Mouse (Mus musculus) stomach, embryonic 16.5 days (tissue): ENCODE results near the gene Apbb2. TPM values are rescaled to one million over a fixed set of nuclear protein-coding genes. Genes with fewer than 3 reads are reported as not detected.
A peak's percentile ranks its signal among the peaks of the same experiment; 100 is the strongest.

Experiments
- ATAC-seq: fragments of 200-750 bp; cut with Nextera tagmentation; 2 replicates; pipeline ENCODE4 v1.8.0; 2017; ENCODE audit warnings: moderate number of reproducible peaks, moderate TSS enrichment; ENCODE audit not compliant: insufficient read depth, low FRiP score
- H3K27ac ChIP-seq: fragments of 300-500 bp; sonication (generic); 2 replicates; pipeline ENCODE4 v1.5.1; 2014; ENCODE audit warnings: low read length
- H3K27me3 ChIP-seq: fragments of 300-500 bp; sonication (generic); 2 replicates; pipeline ENCODE4 v1.6.1; 2014; ENCODE audit warnings: low read length, control low read depth, mixed read lengths; ENCODE audit not compliant: control insufficient read depth, insufficient read depth
- H3K36me3 ChIP-seq: fragments of 300-500 bp; sonication (generic); 2 replicates; pipeline ENCODE4 v1.6.1; 2014; ENCODE audit warnings: low read length; ENCODE audit not compliant: control insufficient read depth, insufficient read depth
- H3K4me1 ChIP-seq: fragments of 300-500 bp; sonication (generic); 2 replicates; pipeline ENCODE4 v1.6.1; 2014; ENCODE audit warnings: low read length, control low read depth, mixed read lengths; ENCODE audit not compliant: control insufficient read depth, insufficient read depth
- H3K4me2 ChIP-seq: fragments of 300-500 bp; sonication (generic); 2 replicates; pipeline ENCODE4 v1.6.1; 2014; ENCODE audit warnings: low read depth, low read length, mixed read lengths
- H3K4me3 ChIP-seq: fragments of 300-500 bp; sonication (generic); replicated peaks from 2 replicates; pipeline ENCODE4 v1.5.1; 2014; ENCODE audit warnings: mild to moderate bottlenecking, low read length
- H3K9ac ChIP-seq: fragments of 300-500 bp; sonication (generic); 2 replicates; pipeline ENCODE4 v1.6.1; 2014; ENCODE audit warnings: low read length
- H3K9me3 ChIP-seq: fragments of 300-500 bp; sonication (generic); replicated peaks from 2 replicates; pipeline ENCODE4 v1.6.1; 2016; ENCODE audit warnings: low read length, control low read depth; ENCODE audit not compliant: control insufficient read depth
- WGBS: fragments of 180-500 bp; shearing (Covaris S2); extraction: QIAGEN DNeasy Blood & Tissue Kit; methylation state at CpG from one replicate; pipeline ENCODE4 v1.1.7; 2014; 5-methylcytosine and 5-hydroxymethylcytosine counted together
- polyA plus RNA-seq: library from polyadenylated mRNA; unstranded; fragments of >200 nt; fragmentation: Nextera tagmentation; extraction: Ambion mirVana; gene quantifications from 2 replicates; pipeline ENCODE4 v1.2.1, GENCODE M21; 2015

Apbb2 gene
- polyA plus RNA-seq, 1 experiment from 2014 or later = 33.7 TPM

- H3K4me1 ChIP-seq = peaks cover 6% of the 10 kb centered on the region
- H3K9me3 ChIP-seq = no peaks in the 10 kb centered on the region
- no peaks in the 10 kb centered on the region for H3K36me3 ChIP-seq
- no peak for ATAC-seq
- no peaks in the 10 kb centered on the region for H3K27me3 ChIP-seq
- H3K27ac ChIP-seq = no peak overlapping the region
- no peak overlapping the region for H3K4me2 ChIP-seq
- no peak overlapping the region for H3K9ac ChIP-seq
- 79% methylated on average over 2 of the region's 2 CpGs for WGBS
- no peak overlapping the region for H3K4me3 ChIP-seq
Observed at GRCm38 (mm10) chr5:66344182-66344581, 274.4 kb downstream of the Apbb2 start.

- no peak overlapping the region for H3K27ac ChIP-seq
- H3K36me3 ChIP-seq = no peaks in the 10 kb centered on the region
- H3K9me3 ChIP-seq = no peaks in the 10 kb centered on the region
- H3K4me3 ChIP-seq = no peak overlapping the region
- H3K27me3 ChIP-seq = no peaks in the 10 kb centered on the region
- H3K4me1 ChIP-seq = peaks cover 7% of the 10 kb centered on the region
- ATAC-seq = no peak
- H3K4me2 ChIP-seq = no peak overlapping the region
- 72% methylated on average over 9 of the region's 9 CpGs for WGBS
- H3K9ac ChIP-seq = no peak overlapping the region
Observed at GRCm38 (mm10) chr5:66342285-66342684, 276.3 kb downstream of the Apbb2 start.

GRCm38 (mm10) chr5:66341848-66342247 lies 276.7 kb downstream of the Apbb2 start:
- Histone ChIP-seq H3K9me3 (no peaks in the 10 kb centered on the region), H3K4me1 (peaks cover 10% of the 10 kb centered on the region), H3K4me2 (no peak overlapping the region), H3K9ac (no peak overlapping the region), H3K4me3 (no peak overlapping the region), H3K36me3 (no peaks in the 10 kb centered on the region), H3K27ac (no peak overlapping the region), H3K27me3 (no peaks in the 10 kb centered on the region)
- peak; percentile 38; the same call in 1 of the 2 replicates for ATAC-seq
- 45% methylated on average over 10 of the region's 10 CpGs for WGBS

GRCm38 (mm10) chr5:66340356-66341102 lies 278.1 kb downstream of the Apbb2 start:
- Histone ChIP-seq H3K4me2 (no peak overlapping the region), H3K9ac (no peak overlapping the region), H3K36me3 (no peaks in the 10 kb centered on the region), H3K4me3 (no peak overlapping the region), H3K4me1 (peaks cover 10% of the 10 kb centered on the region), H3K27ac (no peak overlapping the region), H3K9me3 (no peaks in the 10 kb centered on the region), H3K27me3 (no peaks in the 10 kb centered on the region)
- 63% methylated on average over 17 of the region's 17 CpGs for WGBS
- no peak for ATAC-seq

- Histone ChIP-seq H3K4me1 (peaks cover 4% of the 10 kb centered on the region; the same call in 1 of the 2 replicates), H3K27ac (no peak overlapping the region), H3K9ac (no peak overlapping the region), H3K4me2 (no peak overlapping the region), H3K27me3 (no peaks in the 10 kb centered on the region), H3K9me3 (no peaks in the 10 kb centered on the region), H3K36me3 (no peaks in the 10 kb centered on the region), H3K4me3 (no peak overlapping the region)
- 38% methylated on average over 7 of the region's 7 CpGs for WGBS
- no peak for ATAC-seq
Observed at GRCm38 (mm10) chr5:66338583-66338982, 280.0 kb downstream of the Apbb2 start.

GRCm38 (mm10) chr5:66337969-66338345 lies 280.6 kb downstream of the Apbb2 start:
- Histone ChIP-seq H3K36me3 (no peaks in the 10 kb centered on the region), H3K4me2 (peak overlapping the region; percentile 63), H3K27me3 (no peaks in the 10 kb centered on the region), H3K4me1 (peaks cover 4% of the 10 kb centered on the region; the same call in 1 of the 2 replicates), H3K4me3 (peak overlapping the region; percentile 50), H3K9me3 (no peaks in the 10 kb centered on the region), H3K27ac (no peak overlapping the region), H3K9ac (no peak overlapping the region)
- peak; percentile 44; the same call in 1 of the 2 replicates for ATAC-seq
- 38% methylated on average over 6 of the region's 6 CpGs for WGBS

- peak overlapping the region; percentile 69 for H3K9ac ChIP-seq
- 7% methylated on average over 38 of the region's 38 CpGs for WGBS
- H3K4me1 ChIP-seq = peaks cover 4% of the 10 kb centered on the region; the same call in 1 of the 2 replicates
- no peak overlapping the region for H3K27ac ChIP-seq
- no peaks in the 10 kb centered on the region for H3K9me3 ChIP-seq
- H3K4me2 ChIP-seq = peak overlapping the region; percentile 63
- H3K27me3 ChIP-seq = no peaks in the 10 kb centered on the region
- peak; percentile 68 for ATAC-seq
- H3K36me3 ChIP-seq = no peaks in the 10 kb centered on the region
- H3K4me3 ChIP-seq = peak overlapping the region; percentile 50
Observed at GRCm38 (mm10) chr5:66337025-66337968, 281.3 kb downstream of the Apbb2 start.

GRCm38 (mm10) chr5:66330806-66331205 lies 287.8 kb downstream of the Apbb2 start:
- H3K27me3 ChIP-seq = no peaks in the 10 kb centered on the region
- no peak overlapping the region for H3K9ac ChIP-seq
- no peaks in the 10 kb centered on the region for H3K4me1 ChIP-seq
- no peak overlapping the region for H3K4me3 ChIP-seq
- no peaks in the 10 kb centered on the region for H3K36me3 ChIP-seq
- WGBS = 87% methylated on average over 6 of the region's 6 CpGs
- no peak overlapping the region for H3K27ac ChIP-seq
- ATAC-seq = no peak
- H3K9me3 ChIP-seq = no peaks in the 10 kb centered on the region
- no peak overlapping the region for H3K4me2 ChIP-seq

- ATAC-seq = no peak
- Histone ChIP-seq H3K36me3 (no peaks in the 10 kb centered on the region), H3K4me1 (no peaks in the 10 kb centered on the region), H3K27me3 (no peaks in the 10 kb centered on the region), H3K4me3 (no peak overlapping the region), H3K4me2 (no peak overlapping the region), H3K9me3 (no peaks in the 10 kb centered on the region), H3K27ac (no peak overlapping the region), H3K9ac (no peak overlapping the region)
- WGBS = 87% methylated on average over 7 of the region's 7 CpGs
Observed at GRCm38 (mm10) chr5:66328766-66329165, 289.8 kb downstream of the Apbb2 start.
